Mouse (Mus musculus) left cerebral cortex, adult 18-20 months (tissue): ENCODE results near the gene Phgr1. TPM values are rescaled to one million over a fixed set of nuclear protein-coding genes. Genes with fewer than 3 reads are reported as not detected.
A peak's percentile ranks its signal among the peaks of the same experiment; 100 is the strongest.

Experiments
- DNase-seq, 2 experiments: peaks; one replicate each; pipeline ENCODE4 v3.0.0; 2021 to 2022; ENCODE audit warnings: low spot score in 2 of 2, mixed read lengths in 1 of 2
- long read RNA-seq, 2 experiments: library from polyadenylated mRNA; stranded (forward); transcript quantifications; one replicate each; pipeline ENCODE4 v2.0.0; 2021
- total RNA-seq, 2 experiments: library from RNA; stranded (reverse); gene quantifications; 2 replicates each; pipeline ENCODE4 v1.2.3; 2021

Phgr1 gene
- not detected for total RNA-seq
- long read RNA-seq, experiment 1: 0 reads
- long read RNA-seq, experiment 2: 0 reads

- DNase-seq: no peak
Observed at GRCm38 (mm10) chr2:118772158-118772874, at the start of gene Phgr1. Gene Phgr1, plus strand, starts transcription at chr2:118772769.

- no peak for DNase-seq
Observed at GRCm38 (mm10) chr2:118723693-118724486, 48.7 kb upstream of the Phgr1 start.

- DNase-seq: no peak
Observed at GRCm38 (mm10) chr2:118725511-118725910, 47.1 kb upstream of the Phgr1 start.

GRCm38 (mm10) chr2:118726873-118727272 lies 45.7 kb upstream of the Phgr1 start:
- no peak for DNase-seq

GRCm38 (mm10) chr2:118727911-118728310 lies 44.7 kb upstream of the Phgr1 start:
- DNase-seq: no peak

GRCm38 (mm10) chr2:118728337-118728736 lies 44.2 kb upstream of the Phgr1 start, which contains the start of gene Plcb2:
Gene Plcb2, minus strand, starts transcription at chr2:118728438.
- DNase-seq: no peak

- no peak for DNase-seq
Observed at GRCm38 (mm10) chr2:118729194-118729593, 43.4 kb upstream of the Phgr1 start.

GRCm38 (mm10) chr2:118729816-118730621 lies 42.5 kb upstream of the Phgr1 start:
- no peak for DNase-seq

- DNase-seq: peak; percentile 75 to 83
Observed at GRCm38 (mm10) chr2:118730622-118730915, 42.0 kb upstream of the Phgr1 start.

- DNase-seq: no peak
Observed at GRCm38 (mm10) chr2:118731981-118732380, 40.6 kb upstream of the Phgr1 start.

GRCm38 (mm10) chr2:118733341-118733740 lies 39.2 kb upstream of the Phgr1 start:
- DNase-seq: no peak

GRCm38 (mm10) chr2:118740341-118740740 lies 32.2 kb upstream of the Phgr1 start:
- no peak for DNase-seq

GRCm38 (mm10) chr2:118741183-118741582 lies 31.4 kb upstream of the Phgr1 start:
- DNase-seq: peak in 1 of 2 experiments; percentile 44

GRCm38 (mm10) chr2:118743261-118743943 lies 29.2 kb upstream of the Phgr1 start:
- no peak for DNase-seq

- DNase-seq: no peak
Observed at GRCm38 (mm10) chr2:118744621-118745020, 27.9 kb upstream of the Phgr1 start.

- peak; percentile 85 to 91 for DNase-seq
Observed at GRCm38 (mm10) chr2:118745232-118745884, 27.2 kb upstream of the Phgr1 start, which contains the start of gene Inafm2. Gene Inafm2, plus strand, starts transcription at chr2:118745758.

- peak in 1 of 2 experiments; percentile 33 for DNase-seq
Observed at GRCm38 (mm10) chr2:118745915-118746901, 26.4 kb upstream of the Phgr1 start.

GRCm38 (mm10) chr2:118747301-118747960 lies 25.1 kb upstream of the Phgr1 start:
- no peak for DNase-seq
